Mouse (Mus musculus) MEL (cell line): ENCODE data around the gene Itm2b. TPM values are rescaled to one million over a fixed set of nuclear protein-coding genes. Genes with fewer than 3 reads are reported as not detected.
A peak's percentile ranks its signal among the peaks of the same experiment; 100 is the strongest.

Source experiments
- DNase-seq: peaks from one replicate; pipeline ENCODE4 v3.0.0; 2011; ENCODE audit warnings: low read depth, low spot score
- H3K27ac ChIP-seq: 2 replicates; pipeline ENCODE4 v1.5.1; 2012; ENCODE audit warnings: low read depth, mild to moderate bottlenecking, control low read depth, low read length, moderate library complexity; ENCODE audit not compliant: control insufficient read depth
- H3K27me3 ChIP-seq, 2 experiments: fragments of 150-350 bp in 1 of 2; sonication (generic) in 1 of 2; 2 replicates each; pipeline ENCODE4 v1.6.1; 2012; ENCODE audit warnings: low read length in 2 of 2, mild to moderate bottlenecking in 2 of 2, improper control_type of control experiment in 1 of 2, moderate library complexity in 1 of 2; ENCODE audit not compliant: insufficient read depth in 2 of 2, control insufficient read depth in 1 of 2
- H3K36me3 ChIP-seq, 2 experiments: 2 replicates each; pipeline ENCODE4 v1.6.1; 2012 to 2014; ENCODE audit warnings: low read length in 2 of 2, improper control_type of control experiment in 1 of 2, inconsistent platforms in 1 of 2, mild to moderate bottlenecking in 1 of 2; ENCODE audit not compliant: insufficient read depth in 2 of 2, control insufficient read depth in 1 of 2
- H3K4me1 ChIP-seq, 2 experiments: fragments of 150-350 bp in 1 of 2; sonication (generic) in 1 of 2; 2 replicates each; pipeline ENCODE4 v1.6.1; 2012; ENCODE audit warnings: low read length in 2 of 2, improper control_type of control experiment in 1 of 2, mild to moderate bottlenecking in 1 of 2; ENCODE audit not compliant: insufficient read depth in 2 of 2, control insufficient read depth in 1 of 2
- H3K4me3 ChIP-seq, 2 experiments: fragments of 150-350 bp in 1 of 2; sonication (generic) in 1 of 2; 2 replicates each; pipeline ENCODE4 v1.5.1; 2012; ENCODE audit warnings: low read depth in 2 of 2, low read length in 2 of 2, mild to moderate bottlenecking in 2 of 2, moderate library complexity in 2 of 2, control low read depth in 1 of 2, improper control_type of control experiment in 1 of 2; ENCODE audit not compliant: control insufficient read depth in 1 of 2, insufficient read depth in 1 of 2
- H3K79me2 ChIP-seq: 2 replicates; pipeline ENCODE4 v1.6.1; 2012; ENCODE audit warnings: mild to moderate bottlenecking, low read length, moderate library complexity; ENCODE audit not compliant: control insufficient read depth, poor library complexity, insufficient read depth
- H3K9ac ChIP-seq: 2 replicates; pipeline ENCODE4 v1.6.1; 2012; ENCODE audit warnings: low read depth, mild to moderate bottlenecking, control low read depth, low read length, moderate library complexity; ENCODE audit not compliant: control insufficient read depth, poor library complexity, severe bottlenecking
- H3K9me3 ChIP-seq: fragments of 150-350 bp; sonication (generic); replicated peaks from 2 replicates; pipeline ENCODE4 v1.6.1; 2012; ENCODE audit warnings: mild to moderate bottlenecking, low read length, improper control_type of control experiment, moderate library complexity; ENCODE audit not compliant: insufficient read depth
- BHLHE40 ChIP-seq: IDR thresholded peaks from 2 replicates; pipeline ENCODE4 v1.6.1; 2012; ENCODE audit warnings: low read depth, mild to moderate bottlenecking, inconsistent platforms, low read length, improper control_type of control experiment, borderline replicate concordance
- CHD1 ChIP-seq: IDR thresholded peaks from 2 replicates; pipeline ENCODE4 v1.6.1; 2012; ENCODE audit warnings: low read depth, mild to moderate bottlenecking, inconsistent platforms, low read length, improper control_type of control experiment
- CHD2 ChIP-seq: IDR thresholded peaks from 2 replicates; pipeline ENCODE4 v1.6.1; 2011; ENCODE audit warnings: low read length, improper control_type of control experiment
- ELF1 ChIP-seq: IDR thresholded peaks from 2 replicates; pipeline ENCODE4 v1.6.1; 2014; ENCODE audit warnings: low read depth, mild to moderate bottlenecking, inconsistent platforms, low read length, improper control_type of control experiment, moderate library complexity
- EP300 ChIP-seq, 2 experiments: IDR thresholded peaks; 2 replicates each; pipeline ENCODE4 v1.6.1; 2011; ENCODE audit warnings: improper control_type of control experiment in 2 of 2, low read length in 2 of 2, low read depth in 1 of 2, mild to moderate bottlenecking in 1 of 2
- ETS1 ChIP-seq: IDR thresholded peaks from 2 replicates; pipeline ENCODE4 v1.6.1; 2012; ENCODE audit warnings: low read depth, mild to moderate bottlenecking, inconsistent platforms, low read length, improper control_type of control experiment, moderate library complexity
- GATA1 ChIP-seq: IDR thresholded peaks from 2 replicates; pipeline ENCODE4 v1.6.1; 2011; ENCODE audit warnings: low read depth, low read length, improper control_type of control experiment
- HCFC1 ChIP-seq: IDR thresholded peaks from 2 replicates; pipeline ENCODE4 v1.6.1; 2012; ENCODE audit warnings: low read depth, mild to moderate bottlenecking, inconsistent platforms, low read length, improper control_type of control experiment, moderate library complexity
- JUND ChIP-seq: IDR thresholded peaks from 2 replicates; pipeline ENCODE4 v1.6.1; 2011; ENCODE audit warnings: low read depth, mild to moderate bottlenecking, improper control_type of control experiment, low read length
- KAT2A ChIP-seq: conservative IDR thresholded peaks from 2 replicates; pipeline ENCODE4 v1.6.1; 2012; ENCODE audit warnings: low read depth, low read length, improper control_type of control experiment, inconsistent platforms
- MAZ ChIP-seq: IDR thresholded peaks from 2 replicates; pipeline ENCODE4 v1.6.1; 2012; ENCODE audit warnings: low read depth, mild to moderate bottlenecking, inconsistent platforms, low read length, improper control_type of control experiment
- MYB ChIP-seq: IDR thresholded peaks from 2 replicates; pipeline ENCODE4 v1.6.1; 2011; ENCODE audit warnings: mild to moderate bottlenecking, low read depth, low read length, improper control_type of control experiment
- NRF1 ChIP-seq: IDR thresholded peaks from 2 replicates; pipeline ENCODE4 v1.6.1; 2014; ENCODE audit warnings: low read depth, mild to moderate bottlenecking, inconsistent platforms, low read length, improper control_type of control experiment, moderate library complexity; ENCODE audit not compliant: poor library complexity, insufficient read depth, severe bottlenecking
- RAD21 ChIP-seq: IDR thresholded peaks from 2 replicates; pipeline ENCODE4 v1.6.1; 2011; ENCODE audit warnings: mild to moderate bottlenecking, low read depth, low read length, improper control_type of control experiment
- SMC3 ChIP-seq: IDR thresholded peaks from 2 replicates; pipeline ENCODE4 v1.6.1; 2011; ENCODE audit warnings: low read depth, low read length, improper control_type of control experiment
- TCF12 ChIP-seq: IDR thresholded peaks from 2 replicates; pipeline ENCODE4 v1.6.1; 2014; ENCODE audit warnings: low read depth, mild to moderate bottlenecking, inconsistent platforms, low read length, improper control_type of control experiment, moderate library complexity
- UBTF ChIP-seq: IDR thresholded peaks from 2 replicates; pipeline ENCODE4 v1.6.1; 2012; ENCODE audit warnings: low read depth, mild to moderate bottlenecking, inconsistent platforms, low read length, improper control_type of control experiment, moderate library complexity, borderline replicate concordance; ENCODE audit not compliant: insufficient read depth
- USF1 ChIP-seq: IDR thresholded peaks from 2 replicates; pipeline ENCODE4 v1.6.1; 2014; ENCODE audit warnings: low read depth, mild to moderate bottlenecking, inconsistent platforms, low read length, improper control_type of control experiment, moderate library complexity
- USF2 ChIP-seq, 2 experiments: IDR thresholded peaks; 2 replicates each; pipeline ENCODE4 v1.6.1; 2011 to 2012; ENCODE audit warnings: improper control_type of control experiment in 2 of 2, low read length in 2 of 2, borderline replicate concordance in 1 of 2, inconsistent platforms in 1 of 2, low read depth in 1 of 2, mild to moderate bottlenecking in 1 of 2; ENCODE audit not compliant: insufficient read depth in 1 of 2
- ZC3H11A ChIP-seq: IDR thresholded peaks from 2 replicates; pipeline ENCODE4 v1.6.1; 2012; ENCODE audit warnings: low read depth, mild to moderate bottlenecking, inconsistent platforms, low read length, improper control_type of control experiment
- ZMIZ1 ChIP-seq: IDR thresholded peaks from 2 replicates; pipeline ENCODE4 v1.6.1; 2012; ENCODE audit warnings: low read depth, mild to moderate bottlenecking, inconsistent platforms, low read length, improper control_type of control experiment, moderate library complexity
- ZNF384 ChIP-seq: IDR thresholded peaks from 2 replicates; pipeline ENCODE4 v1.6.1; 2012; ENCODE audit warnings: low read depth, mild to moderate bottlenecking, inconsistent platforms, low read length, improper control_type of control experiment
- polyA plus RNA-seq, 2 experiments: library from polyadenylated mRNA; stranded (reverse) in 1 of 2; unstranded in 1 of 2; fragments of >175 nt in 1 of 2; fragments of >200 nt in 1 of 2; gene quantifications; 2 replicates each; pipeline versions ENCODE4 v1.2.1 to v1.2.4; 2012; ENCODE audit warnings: low replicate concordance in 2 of 2, low read depth in 1 of 2; ENCODE audit not compliant: insufficient read length in 2 of 2, insufficient read depth in 1 of 2, missing spikeins in 1 of 2
- total RNA-seq: library from RNA; depleted of rRNA; stranded (reverse); fragments of 300-350 nt; gene quantifications from 2 replicates; pipeline ENCODE4 v1.2.3, GENCODE M21; 2012

Itm2b gene
- total and polyA plus RNA-seq, 3 experiments, result 54.0 to 312 (median 101) TPM

- no peaks in the 10 kb centered on the region for H3K79me2 ChIP-seq
- TF ChIP-seq NRF1 (no peak), MAZ (0 out of 2 replicates have a peak, but pooled peaks have one; percentile 26), EP300 (IDR thresholded peaks at IDR 0.05; ENCODE audit: low read depth in 1 of 2, low read length in 2 of 2) (peak in 1 of 2 experiments; percentile 4; a peak in 1 of 4 replicates), ETS1 (peak; percentile 22; the same call in 1 of the 2 replicates)
- TF ChIP-seq, all 39 proteins: peak for 3
- Histone ChIP-seq H3K4me1 (peaks cover 13 to 20% of the 10 kb centered on the region in 2 experiments), H3K9ac (no peak overlapping the region), H3K9me3 (no peaks in the 10 kb centered on the region), H3K27ac (peak overlapping the region; percentile 20), H3K4me3 (no peak overlapping the region), H3K27me3 (no peaks in the 10 kb centered on the region), H3K36me3 (peaks cover 0 to 8% of the 10 kb centered on the region in 2 experiments; a peak in 2 of 4 replicates)
- DNase-seq, result peak; percentile 22
Measured at GRCm38 (mm10) chr14:73398367-73398996, 13.4 kb upstream of the Itm2b start.

DNA sequence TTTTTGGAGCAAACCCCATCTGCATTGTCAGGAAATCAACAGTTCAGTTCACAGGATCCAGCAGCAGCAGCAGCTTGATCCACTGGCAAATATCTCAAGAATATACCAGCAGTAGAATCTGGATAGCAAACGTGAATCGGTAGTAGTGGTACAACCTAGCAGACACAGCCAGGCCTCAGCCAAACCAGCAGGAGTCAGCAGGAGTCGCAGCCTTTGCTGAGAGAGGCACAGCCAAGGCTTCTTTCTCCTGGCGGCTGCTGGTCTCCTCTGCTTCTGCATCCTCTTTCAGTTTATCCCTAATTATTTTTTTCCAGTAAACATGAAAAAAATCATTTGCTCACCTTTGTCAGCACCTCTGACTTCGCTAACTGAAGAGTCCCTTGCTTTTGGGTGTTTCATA lies 10.7 kb upstream of the Itm2b start:
- Histone ChIP-seq H3K27me3 (no peaks in the 10 kb centered on the region), H3K4me3 (no peak overlapping the region), H3K9me3 (no peaks in the 10 kb centered on the region), H3K4me1 (peaks cover 0 to 8% of the 10 kb centered on the region in 2 experiments), H3K36me3 (peaks cover 0 to 7% of the 10 kb centered on the region in 2 experiments; a peak in 2 of 4 replicates), H3K27ac (no peak overlapping the region), H3K9ac (no peak overlapping the region), H3K79me2 (no peaks in the 10 kb centered on the region)
- DNase-seq, result no peak
- TF ChIP-seq EP300 (IDR thresholded peaks at IDR 0.05; ENCODE audit: low read depth in 1 of 2, low read length in 2 of 2), result no peak
- no peak for TF ChIP-seq USF2 (IDR thresholded peaks at IDR 0.05; ENCODE audit: borderline replicate concordance in 1 of 2, insufficient read depth in 1 of 2, low read depth in 1 of 2, low read length in 2 of 2)
- TF ChIP-seq ELF1, result no peak
- TF ChIP-seq MYB, result no peak
- TF ChIP-seq RAD21, result no peak
- no peak for TF ChIP-seq GATA1

GRCm38 (mm10) chr14:73394263-73395006 lies 9.3 kb upstream of the Itm2b start:
- Histone ChIP-seq H3K27me3 (no peaks in the 10 kb centered on the region), H3K4me3 (no peak overlapping the region), H3K79me2 (no peaks in the 10 kb centered on the region), H3K36me3 (peaks cover 0 to 11% of the 10 kb centered on the region in 2 experiments; a peak in 2 of 4 replicates), H3K4me1 (peaks cover 0 to 13% of the 10 kb centered on the region in 2 experiments; a peak in 3 of 4 replicates), H3K9ac (no peak overlapping the region), H3K27ac (no peak overlapping the region), H3K9me3 (no peaks in the 10 kb centered on the region)
- DNase-seq, result no peak
- TF ChIP-seq GATA1 (no peak), KAT2A (no peak), BHLHE40 (no peak), USF1 (no peak), JUND (no peak), ZNF384 (no peak), UBTF (no peak), ZMIZ1 (no peak), HCFC1 (no peak), ZC3H11A (no peak), CHD2 (no peak), TCF12 (no peak), CHD1 (no peak), SMC3 (no peak), NRF1 (no peak)
